Mouse (Mus musculus): ENCODE results near the gene Mtmr1.
"Not testable (repeated sequence)": the region's sequence is repeated elsewhere in the genome, so short reads cannot be mapped to it uniquely, and the experiment has no call there.

The Mtmr1 gene

GRCm38 (mm10) chrX:71364554-71364991 is at the start of gene Mtmr1:
TSS of gene Mtmr1 (plus strand) at chrX:71364760.
- DNase-seq (ENCODE audit: low spot score) = peak; percentile 83

DNA sequence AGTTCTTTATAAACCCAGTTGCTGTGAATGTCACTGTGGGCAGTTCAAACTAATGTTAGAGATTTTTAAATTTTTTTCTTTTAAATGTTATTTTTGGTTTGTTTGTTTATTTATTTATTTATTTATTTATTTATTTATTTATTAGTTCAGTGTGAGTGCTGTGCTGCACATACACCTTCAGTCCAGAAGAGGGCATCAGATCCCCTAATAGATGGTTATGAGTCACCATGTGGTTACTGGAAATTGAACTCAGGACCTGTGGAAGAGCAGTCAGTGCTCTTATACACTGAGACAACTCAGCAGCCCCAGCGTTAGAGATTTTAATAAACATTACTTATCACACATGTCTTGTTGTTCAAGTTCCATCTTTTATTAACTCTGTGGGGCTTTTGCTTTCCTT is 12.5 kb upstream of the Mtmr1 start:
- DNase-seq (ENCODE audit: low spot score) = no peak

GRCm38 (mm10) chrX:71355331-71355730 is 9.2 kb upstream of the Mtmr1 start:
- DNase-seq (ENCODE audit: low spot score) = no peak

GRCm38 (mm10) chrX:71361793-71362192 is 2.8 kb upstream of the Mtmr1 start:
- DNase-seq (ENCODE audit: low spot score) = not testable (repeated sequence)

DNA sequence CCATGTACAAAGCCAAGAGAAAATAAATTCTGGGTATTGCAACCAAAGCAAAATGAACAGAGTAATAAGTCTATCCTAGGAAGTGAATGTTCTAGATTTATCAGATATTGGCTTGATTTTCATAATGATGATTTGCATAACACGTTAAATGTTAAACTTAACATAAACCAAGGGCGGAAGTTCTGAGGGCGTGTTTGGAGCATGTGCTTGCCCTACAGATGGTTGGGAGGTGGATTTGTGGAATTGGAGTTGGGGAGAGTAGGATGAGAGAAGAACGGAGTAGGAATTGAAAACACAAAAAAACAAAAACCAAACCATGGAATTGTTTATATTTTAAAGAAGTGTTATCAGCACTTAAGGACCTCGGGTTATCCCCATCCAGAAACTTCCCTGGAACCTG is 498 bp upstream of the Mtmr1 start:
- DNase-seq (ENCODE audit: low spot score) = no peak

DNA sequence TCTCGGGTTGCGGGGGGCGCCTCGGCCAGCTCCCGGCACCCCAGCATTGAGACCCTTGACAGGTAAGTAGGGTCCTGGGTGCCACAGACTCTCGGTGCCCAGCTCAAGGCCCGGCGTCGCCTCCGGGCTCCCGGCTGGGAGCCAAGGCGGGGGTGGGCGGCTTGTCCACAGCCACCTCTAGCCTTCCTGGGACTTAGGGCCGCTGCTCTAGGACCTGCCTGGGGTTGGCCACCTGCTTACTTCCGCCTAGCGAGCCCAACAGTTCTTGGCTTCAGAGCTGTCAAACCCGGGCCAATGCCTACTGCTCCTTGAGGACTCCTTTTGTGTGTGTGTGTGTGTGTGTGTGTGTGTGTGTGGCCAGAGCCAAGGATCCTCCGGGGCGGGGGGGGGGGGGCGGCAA is 451 bp downstream of the Mtmr1 start:
- DNase-seq (ENCODE audit: low spot score) = no peak

GRCm38 (mm10) chrX:71365510-71365909 is 950 bp downstream of the Mtmr1 start:
- no peak for DNase-seq (ENCODE audit: low spot score)

DNA sequence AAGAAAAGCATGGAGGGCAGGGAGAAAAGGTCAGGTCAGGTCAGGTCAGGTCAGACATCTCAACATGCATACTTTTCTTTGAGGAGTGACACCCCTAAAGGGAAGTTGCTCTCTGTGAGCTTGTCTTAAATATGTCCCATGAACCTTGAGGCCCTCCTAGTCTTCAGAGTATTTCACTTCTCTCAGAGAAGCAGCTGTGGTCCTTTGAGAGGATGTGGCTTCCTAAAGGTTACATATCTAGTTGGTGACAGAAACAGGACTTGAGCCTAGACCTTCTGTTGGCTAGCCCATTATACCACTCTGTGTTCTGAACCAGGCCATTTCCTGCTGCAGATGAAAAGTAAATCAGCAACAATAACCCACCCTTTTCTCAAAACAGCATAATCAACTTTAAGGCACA is 2.4 kb downstream of the Mtmr1 start:
- DNase-seq (ENCODE audit: low spot score) = no peak

DNA sequence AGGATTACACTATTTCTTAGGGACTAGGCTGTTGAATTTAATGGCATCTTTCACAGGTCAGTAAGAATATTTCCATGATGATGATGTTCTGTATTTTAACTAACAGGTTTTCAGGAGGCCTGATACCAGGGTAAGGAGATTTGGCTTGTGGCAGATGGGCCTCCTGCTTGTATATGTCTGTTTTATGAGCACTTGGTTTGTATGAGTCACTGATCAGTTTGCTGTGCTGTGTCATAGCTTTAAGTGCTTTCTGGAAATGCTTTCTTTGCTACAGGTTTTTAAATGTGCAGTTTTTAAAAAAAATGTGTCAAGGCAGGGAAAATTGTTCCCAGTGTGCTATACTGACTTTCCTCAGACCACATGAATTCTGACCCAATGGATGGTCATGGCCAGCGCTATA is 12.2 kb downstream of the Mtmr1 start:
- DNase-seq (ENCODE audit: low spot score) = no peak

GRCm38 (mm10) chrX:71378435-71378834 is 13.9 kb downstream of the Mtmr1 start:
- no peak for DNase-seq (ENCODE audit: low spot score)

DNA sequence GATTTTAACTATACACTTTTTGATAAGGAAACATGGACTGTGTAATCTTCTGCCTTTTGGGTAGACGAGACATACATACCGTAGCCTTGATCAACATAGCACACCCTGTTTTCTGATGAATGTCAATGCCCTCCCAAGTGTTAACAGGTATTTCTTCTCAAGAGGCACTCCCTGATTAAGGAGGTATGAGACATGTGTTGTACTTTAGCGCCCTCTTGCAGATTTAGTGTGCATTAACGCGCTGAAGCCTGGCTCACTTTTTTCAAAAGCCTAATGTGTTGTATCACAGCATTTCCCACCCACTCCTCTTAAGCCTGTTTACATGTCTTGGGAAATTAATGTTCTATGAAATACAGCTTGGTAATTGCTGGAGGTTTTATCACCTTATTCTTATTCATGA is 17.0 kb downstream of the Mtmr1 start:
- peak; percentile 39 for DNase-seq (ENCODE audit: low spot score)

- DNase-seq (ENCODE audit: low spot score) = no peak
Measured at GRCm38 (mm10) chrX:71396326-71396725, 31.8 kb downstream of the Mtmr1 start.

DNA sequence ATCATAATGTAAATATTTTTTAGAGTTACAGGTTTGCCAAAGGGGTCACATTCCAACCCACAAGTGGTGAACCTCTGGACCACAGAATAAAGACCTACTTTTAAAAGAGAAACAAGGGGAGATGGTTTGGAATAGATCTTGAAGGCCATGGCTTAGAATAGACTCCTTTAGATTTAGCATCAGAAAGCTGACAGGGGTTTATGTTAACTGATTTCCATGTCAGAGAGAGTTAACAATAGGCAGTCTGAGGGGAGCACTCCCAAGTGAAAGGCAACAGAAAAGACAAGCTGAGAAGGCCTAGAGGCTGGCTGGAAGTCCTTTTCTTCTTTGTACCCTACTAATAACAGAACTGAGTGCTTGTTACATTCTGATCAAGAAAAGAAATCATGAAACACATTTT is 41.7 kb downstream of the Mtmr1 start:
- no peak for DNase-seq (ENCODE audit: low spot score)

DNA sequence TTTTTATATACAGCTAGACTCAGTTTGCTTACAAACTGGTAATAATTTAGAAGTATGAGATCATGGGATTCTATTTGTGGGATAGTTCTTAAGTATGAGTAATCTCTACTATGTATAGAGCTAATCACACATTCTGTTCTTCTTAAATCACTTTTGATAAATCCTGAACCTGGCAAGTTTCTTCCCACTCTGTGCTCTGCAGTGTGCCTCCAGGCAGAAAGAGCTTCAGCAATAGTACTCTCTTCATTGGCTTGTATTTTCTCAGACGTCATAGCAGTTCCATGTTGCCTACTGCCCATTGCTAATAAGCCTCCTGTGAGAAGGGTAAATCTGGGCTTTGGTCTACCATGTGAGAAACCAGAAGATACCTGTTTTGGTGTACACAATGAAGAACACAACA is 43.8 kb downstream of the Mtmr1 start:
- no peak for DNase-seq (ENCODE audit: low spot score)

- no peak for DNase-seq (ENCODE audit: low spot score)
Measured at GRCm38 (mm10) chrX:71412776-71413175, 48.2 kb downstream of the Mtmr1 start.

- no peak for DNase-seq (ENCODE audit: low spot score)
Measured at GRCm38 (mm10) chrX:71413616-71414015, 49.1 kb downstream of the Mtmr1 start.

DNA sequence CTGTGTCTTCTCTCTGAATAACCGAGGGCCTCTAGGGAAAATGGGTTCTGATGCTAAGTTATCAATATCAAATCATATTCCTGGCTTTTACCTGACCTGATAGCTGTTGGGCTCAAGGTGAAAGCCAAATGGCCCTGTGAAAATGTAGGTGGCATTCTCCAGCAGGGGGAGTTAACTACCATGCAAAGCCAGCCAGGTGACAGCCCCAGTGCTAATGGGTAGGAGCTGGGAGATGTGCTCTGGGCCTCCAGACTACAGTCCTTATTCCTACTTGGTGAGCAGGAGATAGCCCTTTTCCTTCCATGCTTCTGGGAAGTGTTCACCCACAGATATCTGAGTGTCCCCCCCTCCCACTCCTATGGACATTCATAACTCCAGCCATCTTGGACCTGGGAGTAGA is 60.3 kb downstream of the Mtmr1 start:
- no peak for DNase-seq (ENCODE audit: low spot score)

GRCm38 (mm10) chrX:71425746-71426519 is 61.4 kb downstream of the Mtmr1 start:
- DNase-seq (ENCODE audit: low spot score) = peak; percentile 69

DNA sequence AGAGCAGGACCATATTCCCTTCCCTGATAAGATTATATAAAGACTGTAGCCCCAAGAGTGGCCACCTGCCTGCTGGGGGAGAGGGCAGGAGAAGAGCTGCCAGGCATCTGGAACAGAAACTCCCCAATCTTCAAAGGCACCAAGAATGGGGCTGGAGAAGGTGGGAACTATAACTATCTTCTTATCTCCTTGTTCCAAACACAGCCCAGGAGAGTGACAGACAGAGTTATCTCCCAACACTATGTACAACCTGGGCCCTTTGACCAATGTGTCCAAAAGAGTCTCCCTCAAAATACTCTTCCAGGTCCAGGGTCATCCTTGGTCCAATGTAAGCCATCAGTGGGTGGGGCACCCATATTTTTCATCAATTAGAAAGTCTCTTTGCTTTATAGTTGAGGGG is 62.9 kb downstream of the Mtmr1 start:
- DNase-seq (ENCODE audit: low spot score) = no peak

- DNase-seq (ENCODE audit: low spot score) = no peak
Measured at GRCm38 (mm10) chrX:71430900-71431299, 66.3 kb downstream of the Mtmr1 start.

DNA sequence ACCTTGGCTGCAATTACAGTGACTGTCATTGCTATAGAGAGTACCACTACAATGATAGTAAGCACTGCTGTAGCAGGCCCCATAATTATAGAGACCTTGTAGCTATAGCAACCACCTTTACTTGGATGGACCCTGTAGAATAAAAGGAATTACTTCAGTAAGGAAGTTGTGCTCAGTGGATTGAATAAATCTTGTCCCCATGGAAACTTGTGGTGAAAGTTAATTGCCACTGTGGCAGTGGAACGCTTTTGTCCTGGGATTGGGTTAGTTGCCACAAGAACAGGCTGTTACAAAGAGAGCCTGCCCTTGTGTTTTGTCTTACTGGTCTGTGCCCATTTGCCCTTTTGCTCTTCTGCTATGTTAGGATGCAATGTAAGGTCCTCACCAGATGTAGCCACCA is 69.9 kb downstream of the Mtmr1 start:
- DNase-seq (ENCODE audit: low spot score) = no peak

GRCm38 (mm10) chrX:71434860-71435259 is 70.3 kb downstream of the Mtmr1 start:
- DNase-seq (ENCODE audit: low spot score) = no peak

DNA sequence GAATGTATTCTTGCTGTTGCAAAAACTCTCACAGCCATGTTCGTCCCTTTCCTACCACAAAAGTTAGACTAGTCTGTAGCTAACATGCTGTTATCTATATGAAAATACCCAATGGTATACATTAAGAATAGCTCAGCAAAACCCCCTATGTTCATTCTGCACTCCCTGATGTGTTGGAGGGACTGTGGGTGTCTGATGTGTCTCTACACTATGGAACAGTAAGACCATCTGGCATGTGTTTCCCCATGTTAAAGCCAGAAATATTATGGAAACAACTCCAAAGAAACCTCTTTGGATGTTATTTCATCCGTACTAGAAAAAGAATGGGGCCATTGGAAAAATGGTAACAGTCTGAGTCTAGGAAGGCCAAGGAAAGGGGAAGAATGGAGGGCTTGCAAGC is 71.0 kb downstream of the Mtmr1 start:
- no peak for DNase-seq (ENCODE audit: low spot score)

GRCm38 (mm10) chrX:71439473-71439872 is 74.9 kb downstream of the Mtmr1 start:
- no peak for DNase-seq (ENCODE audit: low spot score)
